ENCODE assay signal across 8 mouse cellular contexts in genomic region chr2:71598778-71599177, GRCm38 (mm10). TPM values are rescaled to one million over a fixed set of nuclear protein-coding genes. Genes with fewer than 3 reads are reported as not detected.
DNase-seq lines count a peak whose midpoint lies in the region; ATAC-seq and TF ChIP-seq lines count a peak whose summit lies in the region.

No protein-coding gene starts in this region.

- H3K9me3 ChIP-seq in forebrain, embryonic 16.5 days (ENCODE audit: control insufficient read depth, low read length) = no peaks in the 10 kb centered on the region

- no peak overlapping the region for H3K27ac ChIP-seq in forebrain, embryonic 16.5 days (ENCODE audit: low read length)
- peak overlapping the region; percentile 68 for H3K27ac ChIP-seq in layer of hippocampus, adult 2 months
- H3K27ac ChIP-seq in thymus, adult 2 months (ENCODE audit: control insufficient read depth, insufficient read depth, low read length) = no peak overlapping the region

- H3K4me2 ChIP-seq in forebrain, embryonic 16.5 days (ENCODE audit: low read length) = peak overlapping the region; percentile 16; the same call in 1 of the 2 replicates

- no peak for TF ChIP-seq POLR2A in lung, adult 2 months (IDR thresholded peaks at IDR 0.05; ENCODE audit: borderline replicate concordance, extremely low read depth, low read depth, low read length)
- TF ChIP-seq POLR2A in thymus, adult 2 months (IDR thresholded peaks at IDR 0.05; ENCODE audit: control insufficient read depth, extremely low read depth, insufficient read depth, low read length, poor library complexity) = no peak

- no peaks in the 10 kb centered on the region for H3K36me3 ChIP-seq in forebrain, embryonic 16.5 days (ENCODE audit: control insufficient read depth, insufficient read depth)
- no peaks in the 10 kb centered on the region for H3K36me3 ChIP-seq in thymus, adult 2 months (ENCODE audit: control insufficient read depth, insufficient read depth, low read length)

- no peaks in the 10 kb centered on the region for H3K27me3 ChIP-seq in forebrain, embryonic 16.5 days (replicated peaks; ENCODE audit: control insufficient read depth, insufficient read depth, low read length)
- no peaks in the 10 kb centered on the region for H3K27me3 ChIP-seq in thymus, adult 2 months (ENCODE audit: control insufficient read depth, insufficient read depth, low read length)

- peak; percentile 92 for DNase-seq in ES-CJ7 (ENCODE audit: low read depth, low spot score)
- peak; percentile 56 for DNase-seq in cerebellum, adult 11 months
- DNase-seq in heart, postnatal 4 days = peak; percentile 92
- DNase-seq in layer of hippocampus, adult 2 months (ENCODE audit: low spot score in 2 of 2) = peak; percentile 79 to 86
- DNase-seq in lung, adult 2 months = peak; percentile 72
- peak; percentile 36 for DNase-seq in ovary, adult 18-20 months (ENCODE audit: low spot score)
- DNase-seq in thymus, adult 2 months = peak; percentile 92

- peak; percentile 87 for TF ChIP-seq CTCF in layer of hippocampus, adult 2 months (conservative IDR thresholded peaks at IDR 0.05)
- TF ChIP-seq CTCF in lung, adult 2 months (IDR thresholded peaks at IDR 0.05; ENCODE audit: insufficient read depth, low read length) = peak; percentile 92
- no peak for TF ChIP-seq CTCF in thymus, adult 2 months (IDR thresholded peaks at IDR 0.05; ENCODE audit: borderline replicate concordance, control insufficient read depth, extremely low read depth, insufficient read depth, low read length, poor library complexity)

- no peak overlapping the region for H3K9ac ChIP-seq in forebrain, embryonic 16.5 days (replicated peaks; ENCODE audit: low read depth, low read length)

- peak; percentile 89 for ATAC-seq in forebrain, embryonic 16.5 days

- peaks cover 5% of the 10 kb centered on the region; the same call in 1 of the 2 replicates for H3K4me1 ChIP-seq in forebrain, embryonic 16.5 days (replicated peaks; ENCODE audit: control insufficient read depth, insufficient read depth, low read length)
- H3K4me1 ChIP-seq in lung, adult 2 months (ENCODE audit: control insufficient read depth, insufficient read depth, low read length) = no peaks in the 10 kb centered on the region
- 0 out of 2 replicates have a peak, but pooled peaks cover 3% of the 10 kb centered on the region for H3K4me1 ChIP-seq in thymus, adult 2 months (replicated peaks; ENCODE audit: control insufficient read depth, insufficient read depth, low read length)

- no peak overlapping the region for H3K4me3 ChIP-seq in forebrain, embryonic 16.5 days (replicated peaks; ENCODE audit: low read length)
- peak overlapping the region; percentile 40 for H3K4me3 ChIP-seq in layer of hippocampus, adult 2 months
- no peak overlapping the region for H3K4me3 ChIP-seq in lung, adult 2 months (replicated peaks; ENCODE audit: extremely low read depth, low read depth, low read length)
- no peak overlapping the region for H3K4me3 ChIP-seq in thymus, adult 2 months (ENCODE audit: control insufficient read depth, insufficient read depth, low read length)

- WGBS in forebrain, embryonic 16.5 days = 18% methylated on average over 5 of the region's 5 CpGs
- 19% methylated on average over 5 of the region's 5 CpGs for WGBS in lung, adult 2 months
- WGBS in thymus, adult 2 months = 8% methylated on average over 5 of the region's 5 CpGs

RNA-seq across cellular contexts. Expression of gene Dlx2, which starts 52.2 kb away (rescaled TPM):
- 45.2 and 49.8 TPM in 2 replicates for polyA plus RNA-seq in forebrain, embryonic 16.5 days (2015; fragmentation: Nextera tagmentation; extraction: Ambion mirVana)
- under 1 TPM in 1 of 2 experiments, not detected in 1; 0.11 TPM for total RNA-seq in heart, postnatal 4 days (2021)
- total RNA-seq in layer of hippocampus, adult 2 months (2021) = 1 to 10 TPM; 4.5 to 4.8 TPM
- 0.04 TPM in 1 of 2 replicates, not detected in the other for polyA plus RNA-seq in lung, adult 2 months (2012; rRNA removed)
- polyA plus RNA-seq in thymus, adult 2 months (2012; rRNA removed) = 0.12 and 0.17 TPM in 2 replicates

Comparison
In these comparisons a context has a peak if more than half of its experiments do, and no peak if none do; other contexts are left out.
1. DNase-seq: peak in every context shown above with its lines; median percentile 92 in ES-CJ7; 92 in heart, postnatal 4 days; 92 in thymus, adult 2 months; 82 in layer of hippocampus, adult 2 months; 72 in lung, adult 2 months; 56 in cerebellum, adult 11 months; 36 in ovary, adult 18-20 months.
2. RNA of gene Dlx2, which starts 52.2 kb away (polyA plus RNA-seq): 45.2 to 49.8 TPM in forebrain, embryonic 16.5 days; 0.12 to 0.17 TPM in thymus, adult 2 months and 0.04 TPM in lung, adult 2 months; every median in the first group is over 10 times any median in the second.